Mouse (Mus musculus) brain, adult 10 weeks (tissue): ENCODE data around the gene Cntd1. TPM values are rescaled to one million over a fixed set of nuclear protein-coding genes. Genes with fewer than 3 reads are reported as not detected.

Experiments used
- polyA plus RNA-seq: library from polyadenylated mRNA; stranded (reverse); fragments of 350-450 nt; fragmentation: Illumina TruSeq; extraction: RNeasy Lipid Tissue Mini Kit (QIAGEN cat#74804); gene quantifications from one replicate; pipeline ENCODE4 v1.2.3, GENCODE M21; 2015; ENCODE audit warnings: low read depth, low replicate concordance

Gene Cntd1
- polyA plus RNA-seq, result 0.58 TPM

DNA sequence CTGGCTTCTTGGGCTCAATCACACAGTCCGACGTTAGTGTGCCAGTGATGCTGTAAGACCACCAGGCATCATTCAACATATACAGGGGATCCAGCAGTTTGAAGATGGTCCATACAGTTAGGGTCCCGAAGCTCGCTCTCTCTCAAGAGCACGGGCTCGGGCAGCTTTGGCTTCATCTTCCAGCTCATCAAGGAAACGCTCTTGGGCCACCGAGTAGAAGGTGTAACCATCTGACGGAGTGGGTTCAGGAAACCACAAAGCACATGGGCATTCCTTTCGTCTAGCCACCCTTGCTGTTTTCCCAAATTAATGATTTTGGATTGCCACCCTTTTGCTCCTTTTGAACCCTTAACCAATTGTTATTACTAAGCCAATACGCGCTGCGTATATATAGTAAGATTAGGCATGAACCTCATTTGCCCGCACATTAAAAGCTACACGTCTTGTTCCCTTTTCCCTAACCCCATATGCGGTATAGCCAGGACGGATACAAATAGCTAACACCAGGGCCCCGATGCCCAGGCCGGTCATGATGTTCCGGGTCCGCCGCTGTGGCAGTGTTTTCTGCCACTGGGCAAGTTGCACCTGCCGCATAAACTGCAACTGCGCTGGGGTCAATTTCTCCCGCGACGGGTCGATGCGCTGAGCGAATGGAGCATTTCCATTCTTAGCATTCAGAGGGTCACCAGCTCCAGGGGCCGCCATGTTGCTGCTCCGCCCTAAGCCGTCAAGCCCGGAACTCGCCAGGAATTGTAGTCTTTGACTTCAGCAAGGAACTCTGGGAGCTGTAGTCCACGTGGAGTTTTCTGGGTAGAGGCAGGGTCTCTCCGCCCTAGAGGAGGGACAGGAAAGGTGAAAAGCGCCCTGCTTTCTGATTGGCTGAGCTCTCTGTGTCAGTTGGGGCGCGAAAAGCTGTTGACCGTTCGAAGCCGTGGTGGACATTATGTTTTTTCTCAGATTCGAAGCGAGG is at the start of gene Cntd1, which contains the start of gene Coa3:
Gene Cntd1 (plus strand): TSS at position 790 of the 970 bp plus-strand sequence.
Gene Coa3 (minus strand): TSS at position 892 of the 970 bp plus-strand sequence.

DNA sequence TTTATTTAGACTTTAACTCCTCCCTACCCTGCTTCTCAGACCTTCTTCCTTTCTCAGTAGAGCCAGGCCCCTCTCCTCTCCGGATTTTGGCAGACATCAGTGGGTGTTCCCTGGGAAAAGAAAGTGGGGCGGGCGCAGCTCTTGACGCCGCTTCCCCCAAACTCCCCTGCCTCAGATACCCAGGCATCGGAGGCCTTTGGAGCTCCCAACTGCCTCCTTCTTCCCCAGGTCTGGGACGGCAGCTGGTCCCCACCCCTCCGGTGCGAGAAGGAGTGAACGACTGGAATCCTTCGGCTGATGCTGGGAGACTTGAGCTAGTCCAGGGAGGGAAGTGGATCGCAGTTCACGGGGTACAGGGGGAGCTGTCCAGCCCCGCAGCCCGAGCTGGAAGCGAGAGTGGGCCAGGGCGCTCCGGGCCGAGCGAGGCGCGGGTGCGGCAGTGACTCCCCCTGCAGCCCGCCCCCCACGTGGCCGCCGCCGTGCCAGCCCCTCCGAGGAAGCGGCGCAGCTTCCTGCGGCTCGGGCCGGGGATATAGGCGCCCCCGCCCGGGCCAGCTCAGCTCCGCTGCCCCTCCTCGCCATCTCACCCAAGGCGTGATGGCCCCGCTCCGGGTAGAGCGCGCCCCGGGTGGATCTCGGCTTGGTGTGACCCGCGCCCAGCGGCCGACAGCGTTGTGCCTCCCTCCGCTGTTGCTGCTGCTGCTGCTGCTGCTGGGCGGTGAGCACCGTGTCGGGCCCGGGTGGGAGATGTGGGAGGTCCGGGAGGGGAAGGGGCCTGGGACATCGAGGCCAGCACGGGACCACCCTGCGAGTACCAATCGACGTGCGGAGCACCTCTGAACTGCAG is 32.7 kb upstream of the Cntd1 start, which contains the start of gene Ramp2:
Gene Ramp2 (plus strand): TSS at position 174 of the 847 bp plus-strand sequence.

DNA sequence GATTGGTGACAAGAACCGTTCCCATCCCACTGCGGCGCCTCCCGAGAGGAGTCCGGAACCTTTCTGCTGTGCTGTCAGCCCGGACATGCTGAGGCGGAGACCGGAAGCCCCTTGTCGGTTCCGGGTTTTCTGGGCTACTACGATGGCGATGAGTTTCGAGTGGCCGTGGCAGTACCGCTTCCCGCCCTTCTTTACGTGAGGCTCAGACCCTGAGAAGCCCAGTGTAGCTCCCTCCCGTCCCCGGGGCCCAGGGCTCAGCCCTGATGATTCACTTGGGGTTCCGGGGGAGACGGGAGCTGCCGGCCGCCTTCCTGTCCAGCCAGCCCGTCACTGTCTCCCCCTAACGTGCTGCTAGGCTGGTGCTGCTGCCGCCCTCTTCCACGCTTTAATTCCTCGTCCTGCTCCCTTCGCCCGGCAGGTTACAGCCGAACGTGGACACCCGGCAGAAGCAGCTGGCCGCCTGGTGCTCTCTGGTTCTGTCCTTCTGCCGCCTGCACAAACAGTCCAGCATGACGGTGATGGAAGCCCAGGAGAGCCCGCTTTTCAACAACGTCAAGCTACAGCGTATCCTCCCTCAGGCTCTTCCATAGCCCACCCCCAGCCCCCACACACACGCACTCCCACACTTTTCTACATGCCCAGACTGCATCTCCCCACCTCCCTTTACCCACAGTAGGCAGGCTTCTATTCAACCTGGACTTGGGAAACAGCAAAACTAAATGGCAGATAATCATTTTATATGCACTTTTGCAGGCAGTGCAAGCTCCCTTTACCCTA is 25.0 kb upstream of the Cntd1 start, which contains the start of gene Vps25:
Gene Vps25 (plus strand): TSS at position 95 of the 777 bp plus-strand sequence.

DNA sequence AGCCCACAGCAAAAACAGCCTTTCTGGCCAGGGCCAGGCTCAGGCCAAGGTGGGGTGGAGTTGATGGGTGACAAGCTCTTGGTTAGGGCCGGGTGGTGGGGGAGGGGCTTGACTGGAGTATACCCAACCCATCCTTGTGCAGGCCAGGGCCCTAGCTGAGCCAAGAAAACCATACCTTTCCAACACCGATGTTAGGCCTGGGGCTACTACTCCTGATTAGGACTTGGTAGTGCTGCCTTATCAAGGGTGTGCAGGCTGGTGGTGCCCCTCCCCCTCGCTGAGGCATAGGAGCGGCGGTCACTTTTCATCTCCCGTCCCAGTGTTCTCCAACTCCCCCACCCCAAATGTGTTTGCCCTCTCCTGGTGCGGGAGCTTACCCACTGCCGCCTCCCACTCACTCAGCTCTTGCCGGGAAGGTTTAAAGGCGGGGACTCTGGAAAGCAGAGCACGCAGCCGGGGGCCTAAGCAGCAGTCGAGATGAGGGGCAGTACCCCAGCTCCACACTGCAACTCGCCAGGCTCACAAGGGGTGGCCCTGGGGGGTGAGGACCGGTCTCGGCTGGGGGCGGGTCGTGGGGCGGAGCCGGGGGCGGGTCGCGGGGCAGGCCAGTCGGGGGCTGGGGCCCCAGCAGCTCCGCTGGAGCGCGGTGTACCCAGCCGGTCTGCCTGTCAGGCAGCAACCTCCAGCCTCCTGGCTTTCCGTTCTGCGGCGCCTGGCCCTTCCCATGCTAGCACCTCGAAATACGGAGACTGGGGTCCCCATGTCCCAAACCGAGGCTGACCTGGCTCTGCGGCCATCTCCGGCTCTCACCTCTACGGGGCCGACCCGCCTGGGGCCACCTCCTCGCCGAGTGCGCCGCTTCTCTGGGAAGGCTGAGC is 18.6 kb upstream of the Cntd1 start, which contains the start of gene Wnk4:
Gene Wnk4 (plus strand): TSS at position 620 of the 878 bp plus-strand sequence.

DNA sequence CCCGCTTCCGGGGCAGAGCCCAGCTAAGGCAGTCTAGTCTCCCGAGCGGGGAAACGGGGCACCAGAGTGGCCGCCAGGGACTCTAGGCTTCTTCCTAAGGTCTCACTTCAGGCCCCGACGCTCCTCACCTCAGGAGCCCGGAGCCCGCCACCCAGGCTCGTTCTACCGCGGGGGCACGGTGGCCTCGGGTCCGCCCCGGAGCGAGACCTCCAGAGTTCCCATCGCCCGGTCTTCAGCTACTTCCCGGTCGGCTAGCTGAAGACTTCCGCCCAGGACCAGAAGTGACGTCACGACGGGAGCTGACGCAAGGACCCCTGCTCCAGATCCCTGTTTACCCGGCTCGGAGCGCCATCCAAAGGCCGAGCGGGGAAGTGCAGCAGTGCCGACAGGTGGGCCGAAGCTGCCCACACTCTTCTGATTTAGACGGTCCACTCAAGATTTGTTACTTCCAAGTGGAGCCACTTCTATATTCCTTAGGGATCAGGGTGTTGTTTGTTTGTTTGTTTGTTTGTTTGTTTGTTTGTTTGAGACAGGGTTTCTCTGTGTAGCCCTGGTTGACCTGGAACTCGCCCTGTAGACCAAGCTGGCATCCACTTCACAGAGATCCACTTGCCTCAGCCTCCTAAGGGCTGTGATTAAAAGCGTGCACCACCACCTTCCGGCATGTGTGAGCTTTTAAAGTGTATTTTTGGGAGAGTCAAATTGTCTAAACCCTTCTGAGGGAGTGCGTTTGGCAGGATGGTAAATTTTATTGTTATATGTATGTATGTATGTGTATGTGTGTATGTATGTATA is 23.4 kb downstream of the Cntd1 start, which contains the start of gene Becn1:
Gene Becn1 (minus strand): TSS at position 283 of the 795 bp plus-strand sequence.

DNA sequence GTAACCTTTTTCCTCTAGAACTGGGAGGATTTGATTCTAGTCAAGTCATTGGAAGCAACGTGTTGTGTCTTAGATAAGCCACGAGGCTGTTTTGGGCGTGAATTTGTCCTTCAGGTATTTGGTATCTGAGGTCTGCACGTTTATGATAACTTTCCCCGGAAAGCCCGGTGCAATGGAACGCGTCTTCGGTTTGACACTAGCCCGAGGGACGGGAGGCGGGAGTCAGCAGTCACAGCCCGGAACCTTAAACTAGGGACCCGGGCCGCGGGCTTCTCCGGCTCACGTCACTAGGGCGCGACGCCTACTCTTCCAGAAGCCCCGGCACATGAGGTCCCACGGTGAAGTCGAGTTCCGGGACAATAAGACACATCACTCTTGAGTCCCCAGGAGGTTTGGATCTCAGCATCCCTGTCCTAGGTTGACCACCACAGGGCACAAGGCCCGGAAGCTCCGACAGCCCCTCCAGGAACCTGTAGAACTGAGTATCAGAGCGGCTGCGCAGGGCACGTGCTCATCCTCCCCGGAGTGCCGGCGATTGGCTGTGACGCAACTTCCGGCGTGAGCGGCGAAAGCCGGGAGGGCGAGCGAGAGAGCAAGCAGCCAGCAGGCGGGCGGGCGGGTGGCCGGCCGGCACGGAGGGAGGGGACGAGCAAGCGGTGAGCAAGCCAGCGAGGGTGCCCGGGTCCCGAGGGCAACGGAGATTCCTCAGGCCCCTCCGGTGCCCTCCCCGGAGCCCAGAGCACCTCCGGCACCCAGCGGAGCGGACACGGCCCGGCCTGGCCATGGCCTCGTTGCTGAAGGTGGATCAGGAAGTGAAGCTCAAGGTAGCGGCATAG is 37.1 kb downstream of the Cntd1 start, which contains the start of gene Psme3:
Gene Psme3 (plus strand): TSS at position 549 of the 836 bp plus-strand sequence.

DNA sequence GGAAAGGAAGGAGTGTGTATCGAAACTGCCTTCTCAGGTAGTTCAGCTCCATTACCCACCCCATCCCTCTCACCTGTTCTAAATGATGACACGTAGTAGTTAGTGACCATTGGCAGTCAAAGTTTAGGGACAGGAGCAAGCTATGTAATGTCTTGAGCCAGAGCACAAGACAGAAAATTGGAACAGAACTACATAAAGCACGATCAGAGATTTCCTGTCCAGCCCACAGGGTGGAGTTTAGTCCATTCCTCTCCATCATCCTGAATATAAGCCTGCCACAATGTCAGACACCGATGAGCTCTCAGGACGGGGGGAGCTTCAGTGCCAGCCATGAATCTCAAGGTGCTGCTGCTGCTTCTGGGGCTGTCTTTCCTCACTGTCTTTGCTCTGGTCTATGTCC is 46.0 kb downstream of the Cntd1 start, which contains the start of gene Aoc2:
Gene Aoc2 (plus strand): TSS at position 301 of the 400 bp plus-strand sequence.

DNA sequence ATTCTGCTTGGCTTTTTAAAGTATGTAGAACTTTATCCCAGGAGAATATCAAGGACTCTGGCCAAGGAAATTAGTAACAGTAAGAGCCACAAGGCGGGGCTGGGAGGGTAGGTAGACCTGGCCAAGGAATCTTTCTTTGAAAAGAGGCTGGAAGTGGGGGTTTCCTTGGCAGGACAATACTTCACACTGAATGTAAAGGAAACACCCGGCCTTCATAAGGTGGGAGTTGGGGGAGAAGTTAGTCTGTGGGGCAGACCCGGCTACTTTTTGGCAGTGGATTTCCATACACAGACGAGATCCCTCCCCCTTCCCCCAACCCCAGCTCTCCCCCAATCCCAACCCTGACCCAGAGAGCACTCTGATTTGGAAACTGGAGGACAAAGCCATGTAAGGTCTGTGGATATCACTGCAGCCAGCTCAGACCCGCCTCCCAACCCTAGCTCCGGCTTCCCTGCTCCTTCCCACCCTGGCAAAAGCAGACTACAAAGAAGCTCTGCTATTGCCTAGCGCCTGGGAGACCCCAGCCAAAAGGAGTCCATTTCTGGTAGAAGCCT is 51.6 kb downstream of the Cntd1 start, which contains the start of gene Aoc3:
Gene Aoc3 (plus strand): TSS at position 235 of the 554 bp plus-strand sequence.

Other genes with a start within 250 kb of the Cntd1 start
- gene Naglu, start 209.0 kb upstream of the Cntd1 start, polyA plus RNA-seq, result 6.4 TPM
- not detected for gene Hsd17b1, start 200.6 kb upstream of the Cntd1 start, polyA plus RNA-seq
- gene Coasy, start 196.4 kb upstream of the Cntd1 start, polyA plus RNA-seq, result 25.5 TPM
- gene Mlx, start 191.7 kb upstream of the Cntd1 start, polyA plus RNA-seq, result 77.5 TPM
- 3.9 TPM for gene Psmc3ip, start 183.6 kb upstream of the Cntd1 start, polyA plus RNA-seq
- gene Retreg3, start 159.1 kb upstream of the Cntd1 start, polyA plus RNA-seq, result 62.6 TPM
- gene Tubg1, start 159.1 kb upstream of the Cntd1 start, polyA plus RNA-seq, result 52.4 TPM
- 62.0 TPM for gene Tubg2, start 123.1 kb upstream of the Cntd1 start, polyA plus RNA-seq
- 98.9 TPM for gene Cntnap1, start 108.5 kb upstream of the Cntd1 start, polyA plus RNA-seq
- 7.8 TPM for gene Plekhh3, start 107.7 kb upstream of the Cntd1 start, polyA plus RNA-seq
- gene Ccr10, start 103.6 kb upstream of the Cntd1 start, polyA plus RNA-seq, result not detected
- 42.2 TPM for gene Ezh1, start 52.5 kb upstream of the Cntd1 start, polyA plus RNA-seq
- 28.6 TPM for gene Ramp2, start 33.0 kb upstream of the Cntd1 start, polyA plus RNA-seq
- 94.4 TPM for gene Vps25, start 25.3 kb upstream of the Cntd1 start, polyA plus RNA-seq
- gene Wnk4, start 18.4 kb upstream of the Cntd1 start, polyA plus RNA-seq, result 4.8 TPM
- 223 TPM for gene Coa3, start 102 bp downstream of the Cntd1 start, polyA plus RNA-seq
- gene Becn1, start 23.3 kb downstream of the Cntd1 start, polyA plus RNA-seq, result 183 TPM
- gene Psme3, start 37.2 kb downstream of the Cntd1 start, polyA plus RNA-seq, result 106 TPM
- gene Aoc2, start 46.1 kb downstream of the Cntd1 start, polyA plus RNA-seq, result 3.6 TPM
- 0.64 TPM for gene Aoc3, start 51.6 kb downstream of the Cntd1 start, polyA plus RNA-seq
- gene G6pc, start 88.5 kb downstream of the Cntd1 start, polyA plus RNA-seq, result not detected
- 71.2 TPM for gene Aarsd1, start 138.6 kb downstream of the Cntd1 start, polyA plus RNA-seq
- gene Gm27029, start 145.8 kb downstream of the Cntd1 start, polyA plus RNA-seq, result 3.4 TPM
- gene Rundc1, start 146.1 kb downstream of the Cntd1 start, polyA plus RNA-seq, result 31.3 TPM
- 6.1 TPM for gene Ptges3l, start 146.3 kb downstream of the Cntd1 start, polyA plus RNA-seq
- gene Rpl27, start 163.3 kb downstream of the Cntd1 start, polyA plus RNA-seq, result 399 TPM
- gene Ifi35, start 169.4 kb downstream of the Cntd1 start, polyA plus RNA-seq, result 5.8 TPM
- 246 TPM for gene Rnd2, start 186.0 kb downstream of the Cntd1 start, polyA plus RNA-seq
- 31.2 TPM for gene Vat1, start 187.2 kb downstream of the Cntd1 start, polyA plus RNA-seq